Mouse (Mus musculus) ES-E14 (cell line): Measurements from ENCODE around the gene Xirp1. TPM values are rescaled to one million over a fixed set of nuclear protein-coding genes. Genes with fewer than 3 reads are reported as not detected.
A peak's percentile ranks its signal among the peaks of the same experiment; 100 is the strongest.

Experiments used
- DNase-seq: peaks from one replicate; pipeline ENCODE4 v3.0.0-alpha.2; 2013; ENCODE audit warnings: low read depth, low spot score
- H3K27ac ChIP-seq: 2 replicates; pipeline ENCODE4 v1.5.1; 2012; ENCODE audit warnings: low read depth, mild to moderate bottlenecking, low read length, moderate library complexity, mixed read lengths; ENCODE audit not compliant: poor library complexity, insufficient read depth, severe bottlenecking
- H3K36me3 ChIP-seq: 2 replicates; pipeline ENCODE4 v1.6.1; 2012; ENCODE audit warnings: mild to moderate bottlenecking, low read length, moderate library complexity, mixed read lengths; ENCODE audit not compliant: control insufficient read depth, poor library complexity, insufficient read depth, severe bottlenecking
- H3K4me1 ChIP-seq, 2 experiments: fragments of 150-350 bp in 1 of 2; sonication (generic) in 1 of 2; 2 replicates each; pipeline ENCODE4 v1.6.1; 2012; ENCODE audit warnings: low read length in 2 of 2, mild to moderate bottlenecking in 1 of 2, mixed read lengths in 1 of 2; ENCODE audit not compliant: control insufficient read depth in 2 of 2, insufficient read depth in 2 of 2, poor library complexity in 1 of 2
- H3K4me3 ChIP-seq, 2 experiments: fragments of 150-350 bp in 1 of 2; sonication (generic) in 1 of 2; 2 replicates each; pipeline ENCODE4 v1.5.1; 2012; ENCODE audit warnings: low read length in 2 of 2, low read depth in 1 of 2, mild to moderate bottlenecking in 1 of 2, mixed read lengths in 1 of 2; ENCODE audit not compliant: insufficient read depth in 1 of 2, poor library complexity in 1 of 2, severe bottlenecking in 1 of 2
- H3K9ac ChIP-seq: 2 replicates; pipeline ENCODE4 v1.6.1; 2012; ENCODE audit warnings: low read depth, mild to moderate bottlenecking, low read length, mixed read lengths; ENCODE audit not compliant: poor library complexity, insufficient read depth, severe bottlenecking
- H3K9me3 ChIP-seq: fragments of 150-350 bp; sonication (generic); 2 replicates; pipeline ENCODE4 v1.6.1; 2012; ENCODE audit warnings: low read depth, mild to moderate bottlenecking, low read length; ENCODE audit not compliant: control insufficient read depth, insufficient read depth
- CHD2 ChIP-seq: IDR thresholded peaks from 2 replicates; pipeline ENCODE4 v1.6.1; 2014; ENCODE audit warnings: mild to moderate bottlenecking, low read depth, low read length, inconsistent platforms
- HCFC1 ChIP-seq: IDR thresholded peaks from 2 replicates; pipeline ENCODE4 v1.6.1; 2012; ENCODE audit warnings: low read length, inconsistent platforms, borderline replicate concordance; ENCODE audit not compliant: insufficient read depth
- MAFK ChIP-seq: IDR thresholded peaks from 2 replicates; pipeline ENCODE4 v1.6.1; 2014; ENCODE audit warnings: mild to moderate bottlenecking, low read depth, low read length, inconsistent platforms; ENCODE audit not compliant: insufficient read depth
- ZC3H11A ChIP-seq: IDR thresholded peaks from 2 replicates; pipeline ENCODE4 v1.6.1; 2012; ENCODE audit warnings: low read depth, mild to moderate bottlenecking, inconsistent platforms, low read length, borderline replicate concordance
- ZNF384 ChIP-seq: IDR thresholded peaks from 2 replicates; pipeline ENCODE4 v1.6.1; 2012; ENCODE audit warnings: low read depth, low read length, inconsistent platforms
- in situ Hi-C, 2 experiments: fragments of 600-800 bp; cut with MboI; formaldehyde crosslinking; loops; one replicate each; pipeline ENCODE4 v1.15.1; 2025; ENCODE audit warnings: low sequenced_read_pairs in 2 of 2, inconsistent platforms in 1 of 2; ENCODE audit not compliant: unreplicated experiment in 2 of 2
- total RNA-seq: library from RNA; depleted of rRNA; stranded (reverse); fragments of 300-350 nt; gene quantifications from 2 replicates; pipeline ENCODE4 v1.2.3, GENCODE M21; 2012

The Xirp1 gene
- total RNA-seq, 1 experiment: 0.13 TPM

GRCm38 (mm10) chr9:119998776-119999175 is 24.6 kb downstream of the Xirp1 start:
- TF ChIP-seq ZNF384 (no peak), CHD2 (no peak), ZC3H11A (no peak), MAFK (no peak), HCFC1 (no peak)
- Histone ChIP-seq H3K36me3 (no peaks in the 10 kb centered on the region), H3K9me3 (no peaks in the 10 kb centered on the region), H3K4me3 (no peak overlapping the region), H3K9ac (no peak overlapping the region), H3K4me1 (peaks cover 4 to 19% of the 10 kb centered on the region in 2 experiments; a peak in 3 of 4 replicates), H3K27ac (no peak overlapping the region)
- no peak for DNase-seq
- in situ Hi-C loops: no loop called here

GRCm38 (mm10) chr9:119996080-119996479 is 27.3 kb downstream of the Xirp1 start:
- in situ Hi-C loops: no loop called here
- TF ChIP-seq ZNF384 (no peak), CHD2 (no peak), HCFC1 (no peak), MAFK (no peak), ZC3H11A (no peak)
- no peak overlapping the region for H3K9ac ChIP-seq

GRCm38 (mm10) chr9:119994207-119994606 is 29.2 kb downstream of the Xirp1 start:
- Histone ChIP-seq H3K9ac (no peak overlapping the region), H3K9me3 (no peaks in the 10 kb centered on the region), H3K4me1 (peaks cover 0 to 24% of the 10 kb centered on the region in 2 experiments; a peak in 2 of 4 replicates), H3K4me3 (no peak overlapping the region), H3K36me3 (no peaks in the 10 kb centered on the region), H3K27ac (no peak overlapping the region)
- in situ Hi-C loops: no loop called here
- no peak for TF ChIP-seq ZC3H11A
- TF ChIP-seq MAFK: peak; percentile 42; the same call in 1 of the 2 replicates
- no peak for TF ChIP-seq HCFC1
- no peak for TF ChIP-seq ZNF384
- DNase-seq: no peak

More at GRCm38 (mm10) chr9:119996080-119996479, 27.3 kb downstream of the Xirp1 start:
- H3K27ac ChIP-seq: no peak overlapping the region
- no peak overlapping the region for H3K4me3 ChIP-seq
- DNase-seq: no peak
- H3K4me1 ChIP-seq: peaks cover 0 to 24% of the 10 kb centered on the region in 2 experiments; a peak in 2 of 4 replicates
- H3K36me3 ChIP-seq: no peaks in the 10 kb centered on the region
- H3K9me3 ChIP-seq: no peaks in the 10 kb centered on the region

- in situ Hi-C loops: no loop called here
Measured at GRCm38 (mm10) chr9:119993092-119993844, 30.1 kb downstream of the Xirp1 start.

GRCm38 (mm10) chr9:119991310-119991709 is 32.1 kb downstream of the Xirp1 start:
- Histone ChIP-seq H3K9me3 (no peaks in the 10 kb centered on the region), H3K9ac (no peak overlapping the region), H3K4me1 (peaks cover 1 to 28% of the 10 kb centered on the region in 2 experiments; a peak in 2 of 4 replicates), H3K27ac (no peak overlapping the region), H3K4me3 (no peak overlapping the region), H3K36me3 (no peaks in the 10 kb centered on the region)
- TF ChIP-seq HCFC1 (no peak), ZC3H11A (no peak)
- DNase-seq: no peak
- in situ Hi-C loops: no loop called here

More at GRCm38 (mm10) chr9:119993092-119993844, 30.1 kb downstream of the Xirp1 start:
- H3K9me3 ChIP-seq: no peaks in the 10 kb centered on the region
- TF ChIP-seq ZNF384: no peak
- H3K27ac ChIP-seq: no peak overlapping the region
- H3K4me1 ChIP-seq: peaks cover 0 to 24% of the 10 kb centered on the region in 2 experiments; a peak in 2 of 4 replicates
- DNase-seq: no peak
- no peak overlapping the region for H3K4me3 ChIP-seq
- no peaks in the 10 kb centered on the region for H3K36me3 ChIP-seq
- no peak overlapping the region for H3K9ac ChIP-seq
